Mouse (Mus musculus) liver, postnatal 0 days (tissue): Measurements from ENCODE around the gene Ppm1d. TPM values are rescaled to one million over a fixed set of nuclear protein-coding genes. Genes with fewer than 3 reads are reported as not detected.

Experiments used
- ATAC-seq: fragments of 200-750 bp; cut with Nextera tagmentation; 2 replicates; pipeline ENCODE4 v1.8.0; 2017; ENCODE audit warnings: mild to moderate bottlenecking, moderate library complexity
- DNase-seq: peaks from one replicate; pipeline ENCODE4 v3.0.0-alpha.2; 2016
- H3K27ac ChIP-seq: fragments of 300-500 bp; sonication (generic); 2 replicates; pipeline ENCODE4 v1.5.1; 2014; ENCODE audit warnings: antibody characterized with exemption, moderate library complexity, mild to moderate bottlenecking, low read depth
- H3K27me3 ChIP-seq: fragments of 300-500 bp; sonication (generic); 2 replicates; pipeline ENCODE4 v1.6.1; 2014; ENCODE audit warnings: low read length, control low read depth, mixed read lengths; ENCODE audit not compliant: insufficient read depth
- H3K36me3 ChIP-seq: fragments of 300-500 bp; sonication (generic); replicated peaks from 2 replicates; pipeline ENCODE4 v1.6.1; 2014; ENCODE audit warnings: mild to moderate bottlenecking, control low read depth, low read length, moderate library complexity, mixed read lengths; ENCODE audit not compliant: insufficient read depth
- H3K4me1 ChIP-seq: fragments of 300-500 bp; sonication (generic); 2 replicates; pipeline ENCODE4 v1.6.1; 2014; ENCODE audit warnings: antibody characterized with exemption, mild to moderate bottlenecking, control low read depth; ENCODE audit not compliant: insufficient read depth
- H3K4me2 ChIP-seq: fragments of 300-500 bp; sonication (generic); 2 replicates; pipeline ENCODE4 v1.6.1; 2014; ENCODE audit warnings: low read depth, mild to moderate bottlenecking, low read length, moderate library complexity, mixed read lengths
- H3K4me3 ChIP-seq: fragments of 300-500 bp; sonication (generic); 2 replicates; pipeline ENCODE4 v1.5.1; 2014; ENCODE audit warnings: low read depth, low read length
- H3K9ac ChIP-seq: fragments of 300-500 bp; sonication (generic); replicated peaks from 2 replicates; pipeline ENCODE4 v1.6.1; 2014; ENCODE audit warnings: mild to moderate bottlenecking, moderate library complexity
- H3K9me3 ChIP-seq: fragments of 300-500 bp; sonication (generic); 2 replicates; pipeline ENCODE4 v1.6.1; 2016; ENCODE audit warnings: mild to moderate bottlenecking, control low read depth, low read length, mixed read lengths
- CTCF ChIP-seq: sonication (generic); IDR thresholded peaks from 2 replicates; pipeline ENCODE4 v1.5.1; 2016; ENCODE audit warnings: antibody characterized with exemption, low read depth
- EP300 ChIP-seq: IDR thresholded peaks from 2 replicates; pipeline ENCODE4 v1.6.1; 2016; ENCODE audit warnings: antibody characterized with exemption, low read depth, mild to moderate bottlenecking
- WGBS: fragments of 180-500 bp; shearing (Covaris S2); extraction: QIAGEN DNeasy Blood & Tissue Kit; methylation state at CpG from one replicate; pipeline ENCODE4 v1.1.7; 2014; ENCODE audit not compliant: insufficient replicate concordance; 5-methylcytosine and 5-hydroxymethylcytosine counted together
- polyA plus RNA-seq: library from polyadenylated mRNA; unstranded; fragments of >200 nt; fragmentation: Nextera tagmentation; extraction: Ambion mirVana; gene quantifications from 2 replicates; pipeline ENCODE4 v1.2.1, GENCODE M21; 2015

The Ppm1d gene
- polyA plus RNA-seq, 1 experiment from 2014 or later: 9.5 TPM

DNA sequence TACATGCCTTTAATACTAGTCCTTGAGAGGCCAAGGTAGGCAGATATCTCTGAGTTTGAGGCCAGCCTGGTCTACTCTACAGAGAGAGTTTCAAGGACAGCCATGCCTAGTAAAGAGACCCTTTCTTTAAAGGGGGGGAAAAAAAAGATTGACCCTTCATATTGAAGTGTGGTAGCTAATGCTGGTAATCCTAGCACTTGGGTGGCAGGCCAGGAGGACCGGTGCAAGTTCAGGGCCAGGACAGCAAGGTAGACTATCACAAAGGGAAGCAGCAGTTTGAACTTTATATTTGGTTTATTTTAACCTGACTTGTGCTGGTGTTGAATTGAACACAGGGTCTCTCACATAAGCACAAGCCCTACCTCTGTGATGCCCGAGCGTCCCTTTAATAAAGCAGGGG is 2.3 kb downstream of the Ppm1d start:
- ATAC-seq (no peak), DNase-seq (no peak)
- H3K4me3 ChIP-seq: peak overlapping the region; percentile 75
- TF ChIP-seq EP300 (no peak), CTCF (no peak)
- no peaks in the 10 kb centered on the region; the same call in 1 of the 2 replicates for H3K9me3 ChIP-seq
- peak overlapping the region; percentile 91 for H3K4me2 ChIP-seq
- H3K27ac ChIP-seq: no peak overlapping the region
- peaks cover 12% of the 10 kb centered on the region; the same call in 1 of the 2 replicates for H3K36me3 ChIP-seq
- no peaks in the 10 kb centered on the region for H3K27me3 ChIP-seq
- peak overlapping the region; percentile 30; the same call in 1 of the 2 replicates for H3K9ac ChIP-seq
- peaks cover 13% of the 10 kb centered on the region for H3K4me1 ChIP-seq
- 86% methylated on average over 3 of the region's 3 CpGs for WGBS

DNA sequence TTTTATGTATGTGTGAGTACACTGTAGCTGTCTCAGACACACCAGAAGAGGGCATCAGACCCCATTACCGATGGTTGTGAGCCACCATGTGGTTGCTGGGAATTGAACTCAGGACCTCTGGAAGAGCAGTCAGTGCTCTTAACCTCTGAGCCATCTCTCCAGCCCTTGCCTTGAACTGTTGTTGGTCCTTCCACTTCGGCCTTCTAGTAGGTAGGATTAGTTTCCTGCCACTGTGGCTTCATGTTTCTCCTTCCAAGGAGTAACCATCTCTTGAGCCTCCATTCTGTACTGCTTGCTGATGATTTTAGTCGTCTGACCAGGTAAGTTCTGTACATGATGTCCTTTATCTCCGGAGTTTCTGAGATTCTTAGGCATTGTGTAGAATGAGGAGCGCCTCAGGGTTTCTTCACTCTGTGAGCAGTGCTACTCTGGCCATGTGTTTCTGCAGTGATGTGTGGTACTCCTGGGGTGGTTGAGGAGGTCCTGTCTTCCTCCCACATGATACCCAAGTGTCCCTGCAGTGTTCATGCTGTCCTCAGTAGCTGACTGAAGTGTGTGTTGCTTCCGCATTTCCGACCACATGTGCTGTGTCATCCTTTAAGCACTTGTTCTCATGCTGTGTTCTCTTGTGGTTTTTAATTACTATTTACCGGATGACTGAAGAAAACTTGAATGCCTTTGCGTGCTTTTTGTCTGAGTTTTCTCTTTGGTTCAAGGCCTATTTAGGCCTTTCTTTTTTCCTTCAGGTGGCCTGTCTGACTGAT is 12.7 kb downstream of the Ppm1d start:
- Histone ChIP-seq H3K27me3 (no peaks in the 10 kb centered on the region), H3K4me3 (no peak overlapping the region), H3K9ac (no peak overlapping the region), H3K4me2 (peak overlapping the region; percentile 0), H3K4me1 (peaks cover 3% of the 10 kb centered on the region; the same call in 1 of the 2 replicates), H3K27ac (peak overlapping the region; percentile 29; the same call in 1 of the 2 replicates), H3K36me3 (peaks cover 11% of the 10 kb centered on the region), H3K9me3 (no peaks in the 10 kb centered on the region)
- no peak for DNase-seq
- 51% methylated on average over 9 of the region's 9 CpGs for WGBS
- ATAC-seq: peak; percentile 38; the same call in 1 of the 2 replicates
- TF ChIP-seq EP300 (no peak), CTCF (no peak)

DNA sequence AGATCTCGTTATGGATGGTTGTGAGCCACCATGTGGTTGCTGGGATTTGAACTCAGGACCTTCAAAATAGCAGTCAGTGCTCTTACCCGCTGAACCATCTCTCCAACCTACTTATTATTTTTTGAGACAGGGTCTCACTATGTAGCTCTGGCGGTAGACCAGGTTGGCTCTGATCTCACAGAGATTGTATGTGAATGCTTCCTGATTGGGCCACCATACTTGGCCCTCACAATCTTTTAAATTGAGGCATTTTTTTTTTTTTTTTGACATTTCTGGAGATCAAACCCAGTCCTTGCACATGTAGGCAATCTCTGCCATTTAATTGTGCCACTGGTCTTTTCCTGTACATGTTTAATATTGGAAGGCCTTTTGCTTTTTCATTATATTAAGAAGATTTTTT is 17.7 kb downstream of the Ppm1d start:
- Histone ChIP-seq H3K27me3 (no peaks in the 10 kb centered on the region), H3K9me3 (no peaks in the 10 kb centered on the region), H3K36me3 (peaks cover 38% of the 10 kb centered on the region), H3K4me3 (no peak overlapping the region), H3K4me1 (peaks cover 2% of the 10 kb centered on the region; the same call in 1 of the 2 replicates), H3K9ac (no peak overlapping the region), H3K4me2 (no peak overlapping the region), H3K27ac (no peak overlapping the region)
- ATAC-seq: no peak
- no peak for TF ChIP-seq CTCF
- TF ChIP-seq EP300: no peak
- WGBS: 95% methylated on average over 3 of the region's 3 CpGs
- DNase-seq: no peak

- no peak overlapping the region for H3K4me2 ChIP-seq
- WGBS: 89% methylated on average over 7 of the region's 7 CpGs
- TF ChIP-seq EP300 (no peak), CTCF (no peak)
- no peak overlapping the region for H3K4me3 ChIP-seq
- H3K9me3 ChIP-seq: no peaks in the 10 kb centered on the region
- no peaks in the 10 kb centered on the region for H3K4me1 ChIP-seq
- ATAC-seq (no peak), DNase-seq (no peak)
- H3K27me3 ChIP-seq: no peaks in the 10 kb centered on the region
- peaks cover 44% of the 10 kb centered on the region for H3K36me3 ChIP-seq
- H3K9ac ChIP-seq: no peak overlapping the region
- no peak overlapping the region for H3K27ac ChIP-seq
These were observed 18.3 kb downstream of the Ppm1d start for GRCm38 (mm10) chr11:85329167-85329894.

DNA sequence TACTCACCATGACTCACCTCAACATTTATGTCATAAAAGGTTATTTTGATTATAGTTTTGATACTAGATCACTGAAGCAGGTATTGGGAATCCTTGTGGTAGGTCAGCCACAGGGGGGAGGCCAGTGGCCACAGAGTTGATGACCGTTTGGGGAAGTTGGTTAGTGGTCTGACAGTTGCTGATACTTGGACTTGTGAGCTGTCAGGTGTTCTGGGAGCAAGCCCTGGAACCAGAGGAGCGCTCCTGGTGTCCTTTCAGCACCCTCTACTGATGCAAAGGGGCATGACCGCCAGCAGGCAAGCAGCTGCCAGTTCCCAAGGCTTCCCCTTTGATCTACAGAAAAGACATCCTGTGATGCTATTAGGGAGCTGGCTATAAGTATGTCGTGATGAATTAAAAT is 23.7 kb downstream of the Ppm1d start:
- H3K4me2 ChIP-seq: no peak overlapping the region
- no peak overlapping the region for H3K27ac ChIP-seq
- DNase-seq: peak; percentile 51
- TF ChIP-seq CTCF: peak; percentile 79
- TF ChIP-seq EP300: no peak
- H3K9me3 ChIP-seq: no peaks in the 10 kb centered on the region
- H3K9ac ChIP-seq: no peak overlapping the region
- no peak overlapping the region for H3K4me3 ChIP-seq
- ATAC-seq: no peak
- 52% methylated on average over 4 of the region's 4 CpGs for WGBS
- H3K36me3 ChIP-seq: peaks cover 68% of the 10 kb centered on the region
- no peaks in the 10 kb centered on the region for H3K27me3 ChIP-seq
- H3K4me1 ChIP-seq: no peaks in the 10 kb centered on the region

DNA sequence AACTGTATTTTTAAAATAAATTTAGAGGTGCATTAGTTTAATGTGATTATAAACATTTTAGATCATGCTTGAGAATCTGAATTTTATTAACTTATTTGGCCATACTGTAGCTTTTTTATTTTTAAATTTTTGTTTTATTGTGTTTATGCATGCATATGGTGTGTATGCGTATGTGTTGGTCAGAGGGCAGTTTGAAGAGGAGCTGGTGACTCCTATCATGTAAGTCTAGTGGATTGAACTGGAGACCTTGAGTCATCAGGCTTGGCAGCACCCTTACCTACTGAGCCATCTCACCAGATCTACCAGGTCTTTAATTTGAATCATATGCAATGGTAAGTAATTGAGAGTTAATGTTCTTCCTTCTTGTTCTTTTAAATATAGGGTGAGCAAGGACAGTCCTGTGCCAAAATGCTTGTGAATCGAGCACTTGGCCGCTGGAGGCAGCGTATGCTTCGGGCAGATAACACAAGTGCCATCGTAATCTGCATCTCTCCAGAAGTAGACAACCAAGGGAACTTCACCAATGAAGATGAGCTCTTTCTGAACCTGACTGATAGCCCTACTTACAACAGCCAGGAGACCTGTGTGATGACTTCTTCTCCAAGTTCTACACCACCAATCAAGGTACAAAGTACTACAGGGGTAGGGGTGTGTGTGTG is 28.3 kb downstream of the Ppm1d start:
- Histone ChIP-seq H3K9me3 (no peaks in the 10 kb centered on the region), H3K4me1 (no peaks in the 10 kb centered on the region), H3K9ac (peak overlapping the region; percentile 42), H3K27me3 (no peaks in the 10 kb centered on the region), H3K36me3 (peaks cover 58% of the 10 kb centered on the region), H3K4me2 (peak overlapping the region; percentile 61), H3K27ac (peak overlapping the region; percentile 84), H3K4me3 (peak overlapping the region; percentile 41)
- peak; percentile 58 for TF ChIP-seq CTCF
- TF ChIP-seq EP300: peak; percentile 98
- 51% methylated on average over 6 of the region's 6 CpGs for WGBS
- ATAC-seq: peak; percentile 95
- peak; percentile 60 for DNase-seq
